Mouse (Mus musculus) hindbrain, embryonic 13.5 days (tissue): ENCODE results near the gene Lce6a. TPM values are rescaled to one million over a fixed set of nuclear protein-coding genes. Genes with fewer than 3 reads are reported as not detected.

Source experiments
- ATAC-seq: fragments of 200-750 bp; cut with Nextera tagmentation; 2 replicates; pipeline ENCODE4 v1.8.0; 2017; ENCODE audit warnings: moderate TSS enrichment; ENCODE audit not compliant: low FRiP score
- H3K27ac ChIP-seq: fragments of 300-500 bp; sonication (generic); 2 replicates; pipeline ENCODE4 v1.5.1; 2015; ENCODE audit warnings: inconsistent platforms, mild to moderate bottlenecking, moderate library complexity
- H3K27me3 ChIP-seq: fragments of 300-500 bp; sonication (generic); 2 replicates; pipeline ENCODE4 v1.6.1; 2015; ENCODE audit warnings: mild to moderate bottlenecking, inconsistent platforms
- H3K36me3 ChIP-seq: fragments of 300-500 bp; sonication (generic); 2 replicates; pipeline ENCODE4 v1.6.1; 2015; ENCODE audit warnings: mild to moderate bottlenecking, inconsistent platforms
- H3K4me1 ChIP-seq: fragments of 300-500 bp; sonication (generic); replicated peaks from 2 replicates; pipeline ENCODE4 v1.6.1; 2015; ENCODE audit warnings: inconsistent platforms
- H3K4me2 ChIP-seq: fragments of 300-500 bp; sonication (generic); 2 replicates; pipeline ENCODE4 v1.6.1; 2015; ENCODE audit warnings: inconsistent platforms, mild to moderate bottlenecking, moderate library complexity
- H3K4me3 ChIP-seq: fragments of 300-500 bp; sonication (generic); 2 replicates; pipeline ENCODE4 v1.5.1; 2015; ENCODE audit warnings: mild to moderate bottlenecking, inconsistent platforms
- H3K9ac ChIP-seq: fragments of 300-500 bp; sonication (generic); 2 replicates; pipeline ENCODE4 v1.6.1; 2015; ENCODE audit warnings: mild to moderate bottlenecking, inconsistent platforms
- H3K9me3 ChIP-seq: fragments of 300-500 bp; sonication (generic); 2 replicates; pipeline ENCODE4 v1.6.1; 2016; ENCODE audit warnings: inconsistent platforms
- WGBS: fragments of 180-500 bp; shearing (Covaris S2); methylation state at CpG from one replicate; pipeline ENCODE4 v1.1.7; 2015; 5-methylcytosine and 5-hydroxymethylcytosine counted together
- polyA plus RNA-seq: library from polyadenylated mRNA; unstranded; fragments of >200 nt; fragmentation: Nextera tagmentation; extraction: Ambion mirVana; gene quantifications from 2 replicates; pipeline ENCODE4 v1.2.1, GENCODE M21; 2015

Gene Lce6a
- polyA plus RNA-seq, 1 experiment from 2014 or later: not detected

- Histone ChIP-seq H3K9ac (no peak within 1 kb of the TSS), H3K36me3 (no peaks in the 10 kb centered on the region), H3K4me1 (no peaks in the 10 kb centered on the region), H3K27me3 (no peaks in the 10 kb centered on the region), H3K4me2 (no peak within 1 kb of the TSS), H3K27ac (no peak within 1 kb of the TSS), H3K9me3 (no peaks in the 10 kb centered on the region), H3K4me3 (no peak within 1 kb of the TSS)
- 97% methylated on average over 1 of the region's 1 CpGs for WGBS
- no peak for ATAC-seq
Measured at GRCm38 (mm10) chr3:92588858-92589257, 32.6 kb downstream of the Lce6a start, which contains the start of gene Smcp. Gene Smcp (minus strand): TSS chr3:92588997.

DNA sequence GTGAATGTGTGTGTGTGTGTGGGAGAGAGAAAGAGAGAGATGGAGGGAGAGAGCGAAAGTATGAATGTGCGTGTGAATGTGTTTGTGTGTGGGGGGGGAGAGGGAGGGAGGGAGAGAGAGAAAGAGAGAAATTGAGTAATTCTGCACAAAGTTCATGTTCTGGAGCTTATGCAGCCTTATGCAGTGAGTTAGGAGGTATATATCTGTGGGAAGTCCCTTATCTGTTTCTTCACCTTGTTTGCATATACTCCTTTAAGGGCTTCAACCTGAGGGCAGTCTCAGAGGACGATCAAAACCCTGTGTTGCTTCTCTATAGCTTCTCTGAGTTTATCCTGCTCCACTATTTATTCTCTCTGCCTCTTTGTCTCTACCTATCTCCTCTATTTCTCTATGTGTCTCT lies 34.3 kb downstream of the Lce6a start:
- no peak overlapping the region for H3K4me2 ChIP-seq
- H3K9me3 ChIP-seq: no peaks in the 10 kb centered on the region
- H3K27me3 ChIP-seq: no peaks in the 10 kb centered on the region
- no peaks in the 10 kb centered on the region for H3K4me1 ChIP-seq
- H3K27ac ChIP-seq: no peak overlapping the region
- H3K4me3 ChIP-seq: no peak overlapping the region
- H3K9ac ChIP-seq: no peak overlapping the region
- WGBS: 93% methylated on average over 3 of the region's 3 CpGs
- no peak for ATAC-seq
- no peaks in the 10 kb centered on the region for H3K36me3 ChIP-seq

GRCm38 (mm10) chr3:92585055-92585454 lies 36.4 kb downstream of the Lce6a start:
- Histone ChIP-seq H3K4me3 (no peak overlapping the region), H3K36me3 (no peaks in the 10 kb centered on the region), H3K9me3 (no peaks in the 10 kb centered on the region), H3K27ac (no peak overlapping the region), H3K4me1 (no peaks in the 10 kb centered on the region), H3K4me2 (no peak overlapping the region), H3K27me3 (no peaks in the 10 kb centered on the region), H3K9ac (no peak overlapping the region)
- ATAC-seq: no peak
- 59% methylated on average over 1 of the region's 1 CpGs for WGBS

DNA sequence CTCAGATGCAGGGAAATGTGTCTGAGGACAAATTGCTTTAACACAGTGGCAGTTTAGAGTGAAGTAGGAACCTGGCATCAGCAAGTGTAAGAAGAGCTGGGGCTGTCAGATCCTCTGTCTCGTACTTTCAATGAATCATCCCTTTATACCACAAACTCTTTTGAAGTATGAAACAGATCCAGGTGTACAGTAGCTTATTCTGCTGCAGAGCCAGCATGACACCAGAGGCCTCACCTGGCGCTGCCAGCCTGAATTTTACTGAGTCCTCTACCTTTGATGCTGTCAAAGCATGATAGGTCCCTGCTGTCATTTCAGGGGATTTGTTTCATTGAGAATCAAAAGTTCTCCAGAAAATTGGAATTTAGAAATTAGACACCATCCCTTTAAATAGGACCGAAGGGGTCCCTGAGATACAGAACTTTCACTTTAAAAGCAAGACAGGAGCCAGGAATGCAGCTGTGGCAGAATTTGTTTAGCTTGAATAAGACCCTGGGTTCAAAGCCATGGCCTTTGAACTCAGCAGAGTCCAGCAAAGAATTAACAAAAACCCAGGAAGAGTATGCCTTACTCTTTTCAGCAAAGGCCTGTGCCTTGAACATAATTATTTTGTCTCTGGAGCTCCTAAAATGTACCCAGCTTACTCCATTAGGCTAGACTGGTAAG lies 38.2 kb downstream of the Lce6a start:
- 75% methylated on average over 3 of the region's 3 CpGs for WGBS
- Histone ChIP-seq H3K9me3 (no peaks in the 10 kb centered on the region), H3K4me2 (no peak overlapping the region), H3K36me3 (no peaks in the 10 kb centered on the region), H3K27me3 (no peaks in the 10 kb centered on the region), H3K27ac (no peak overlapping the region), H3K4me3 (no peak overlapping the region), H3K4me1 (no peaks in the 10 kb centered on the region), H3K9ac (no peak overlapping the region)
- ATAC-seq: no peak

- Histone ChIP-seq H3K4me1 (no peaks in the 10 kb centered on the region), H3K36me3 (no peaks in the 10 kb centered on the region), H3K4me2 (no peak overlapping the region), H3K27ac (no peak overlapping the region), H3K9ac (no peak overlapping the region), H3K27me3 (no peaks in the 10 kb centered on the region), H3K4me3 (no peak overlapping the region), H3K9me3 (no peaks in the 10 kb centered on the region)
- ATAC-seq: no peak
- 80% methylated on average over 1 of the region's 1 CpGs for WGBS
Measured at GRCm38 (mm10) chr3:92579508-92579907, 42.0 kb downstream of the Lce6a start.

GRCm38 (mm10) chr3:92578652-92579413 lies 42.6 kb downstream of the Lce6a start:
- 78% methylated on average over 4 of the region's 4 CpGs for WGBS
- H3K9ac ChIP-seq: no peak overlapping the region

DNA sequence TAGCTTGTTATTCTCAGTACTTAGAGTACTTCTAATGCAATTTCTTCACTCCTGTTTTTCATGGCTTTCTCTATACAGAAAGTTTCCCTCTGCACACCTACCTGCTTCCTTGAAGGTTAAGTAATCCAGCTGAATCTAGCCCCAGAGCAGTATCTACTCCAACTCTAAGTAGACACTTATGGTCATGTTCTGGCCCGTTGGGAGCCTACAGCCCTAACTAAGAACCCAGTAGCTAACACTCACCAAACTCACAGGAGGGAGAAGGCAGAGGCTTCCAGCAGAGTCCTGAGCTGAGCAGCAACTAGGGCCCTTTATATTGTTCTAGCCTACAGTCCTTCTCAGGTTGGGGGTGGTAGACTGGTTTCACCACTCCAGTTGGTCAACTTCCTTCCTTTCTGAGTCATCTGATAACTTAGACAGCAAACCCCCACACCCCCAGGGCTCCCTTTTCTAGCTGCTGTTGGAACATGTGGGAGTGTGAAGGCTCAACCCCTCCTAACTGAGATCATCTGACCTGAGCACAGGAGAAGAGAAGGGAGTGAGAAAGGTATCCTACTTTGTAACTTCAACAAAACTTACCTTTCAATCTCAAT lies 47.9 kb downstream of the Lce6a start, which contains the start of gene Ivl:
TSS of gene Ivl (minus strand) at position 287 of the 593 bp plus-strand sequence.
- Histone ChIP-seq H3K4me3 (no peak within 1 kb of the TSS), H3K27ac (no peak within 1 kb of the TSS), H3K27me3 (no peaks in the 10 kb centered on the region), H3K36me3 (no peaks in the 10 kb centered on the region), H3K9me3 (no peaks in the 10 kb centered on the region), H3K4me2 (no peak within 1 kb of the TSS), H3K9ac (no peak within 1 kb of the TSS), H3K4me1 (no peaks in the 10 kb centered on the region)
- no peak for ATAC-seq
- WGBS: 68% methylated on average over 1 of the region's 1 CpGs

More at GRCm38 (mm10) chr3:92578652-92579413, 42.6 kb downstream of the Lce6a start:
- Histone ChIP-seq H3K9me3 (no peaks in the 10 kb centered on the region), H3K4me2 (no peak overlapping the region), H3K4me1 (no peaks in the 10 kb centered on the region), H3K36me3 (no peaks in the 10 kb centered on the region), H3K4me3 (no peak overlapping the region), H3K27ac (no peak overlapping the region), H3K27me3 (no peaks in the 10 kb centered on the region)
- ATAC-seq: no peak

DNA sequence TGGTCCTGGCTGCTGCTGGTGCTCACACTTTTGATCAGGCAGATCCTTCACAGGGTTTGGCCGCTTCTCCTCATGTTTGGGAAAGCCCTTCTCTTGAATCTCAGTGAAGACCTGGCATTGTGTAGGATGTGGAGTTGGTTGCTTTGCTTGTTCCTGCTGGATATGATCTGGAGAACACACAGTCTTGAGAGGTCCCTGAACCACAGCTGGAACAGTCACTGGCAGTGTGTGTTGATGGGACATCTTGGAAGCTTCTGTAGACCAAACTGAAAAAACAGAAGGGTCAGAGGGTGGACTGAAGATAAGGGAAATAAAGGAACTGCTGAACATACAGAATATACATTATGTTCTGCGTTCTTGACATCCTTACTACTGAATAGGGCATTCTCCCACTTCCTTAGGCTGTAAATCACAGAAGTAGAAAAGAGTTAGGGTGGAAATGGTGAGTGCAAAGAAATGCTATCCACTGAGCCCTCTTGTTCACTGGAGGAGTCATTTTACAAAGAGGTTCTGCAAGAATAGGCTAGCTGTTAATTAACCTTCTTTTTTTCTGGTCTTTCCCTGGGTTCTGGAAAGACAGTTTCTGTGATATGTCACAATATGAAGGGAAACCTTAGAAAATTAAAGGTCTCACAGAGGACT lies 48.8 kb downstream of the Lce6a start:
- no peak overlapping the region for H3K9ac ChIP-seq
- no peak overlapping the region for H3K4me2 ChIP-seq
- no peaks in the 10 kb centered on the region for H3K4me1 ChIP-seq
- H3K27me3 ChIP-seq: no peaks in the 10 kb centered on the region
- 55% methylated on average over 2 of the region's 2 CpGs for WGBS
- no peak overlapping the region for H3K27ac ChIP-seq
- H3K9me3 ChIP-seq: no peaks in the 10 kb centered on the region
- H3K4me3 ChIP-seq: no peak overlapping the region
- ATAC-seq: no peak
- H3K36me3 ChIP-seq: no peaks in the 10 kb centered on the region

Other genes starting within 250 kb of the Lce6a start
- gene Sprr2h, start 236.0 kb downstream of the Lce6a start, polyA plus RNA-seq: not detected in 2 replicates
- not detected in 2 replicates for gene Sprr2i, start 213.7 kb downstream of the Lce6a start, polyA plus RNA-seq
- not detected in 2 replicates for gene Sprr2j-ps, start 203.6 kb downstream of the Lce6a start, polyA plus RNA-seq
- gene Gm9774, start 192.2 kb downstream of the Lce6a start, polyA plus RNA-seq: 9.0 and 11.1 TPM in 2 replicates
- not detected in 2 replicates for gene Sprr2k, start 189.1 kb downstream of the Lce6a start, polyA plus RNA-seq
- gene Sprr1b, start 182.9 kb downstream of the Lce6a start, polyA plus RNA-seq: not detected in 2 replicates
- not detected in 2 replicates for gene Sprr3, start 162.9 kb downstream of the Lce6a start, polyA plus RNA-seq
- gene Sprr1a, start 135.8 kb downstream of the Lce6a start, polyA plus RNA-seq: not detected in 2 replicates
- gene Sprr4, start 121.2 kb downstream of the Lce6a start, polyA plus RNA-seq: not detected in 2 replicates
- gene 2310046K23Rik, start 87.1 kb downstream of the Lce6a start, polyA plus RNA-seq: not detected in 2 replicates
- gene Ivl, start 47.9 kb downstream of the Lce6a start, polyA plus RNA-seq: not detected in 2 replicates
- not detected in 2 replicates for gene Smcp, start 32.7 kb downstream of the Lce6a start, polyA plus RNA-seq
- not detected in 2 replicates for gene 2210017I01Rik, start 14.2 kb downstream of the Lce6a start, polyA plus RNA-seq
- gene Lce1a1, start 26.6 kb upstream of the Lce6a start, polyA plus RNA-seq: not detected in 2 replicates
- not detected in 2 replicates for gene Lce1b, start 35.3 kb upstream of the Lce6a start, polyA plus RNA-seq
- not detected in 2 replicates for gene Lce1a2, start 48.7 kb upstream of the Lce6a start, polyA plus RNA-seq
- gene Lce1c, start 57.6 kb upstream of the Lce6a start, polyA plus RNA-seq: not detected in 2 replicates
- not detected in 2 replicates for gene Lce1d, start 65.5 kb upstream of the Lce6a start, polyA plus RNA-seq
- not detected in 2 replicates for gene Lce1e, start 87.4 kb upstream of the Lce6a start, polyA plus RNA-seq
- not detected in 2 replicates for gene Lce1f, start 98.7 kb upstream of the Lce6a start, polyA plus RNA-seq
- not detected in 2 replicates for gene Gm38119, start 117.4 kb upstream of the Lce6a start, polyA plus RNA-seq
- gene Lce1g, start 130.7 kb upstream of the Lce6a start, polyA plus RNA-seq: not detected in 2 replicates
- not detected in 2 replicates for gene Lce1h, start 143.4 kb upstream of the Lce6a start, polyA plus RNA-seq
- not detected in 2 replicates for gene Lce1i, start 157.2 kb upstream of the Lce6a start, polyA plus RNA-seq
- not detected in 2 replicates for gene Lce1j, start 168.9 kb upstream of the Lce6a start, polyA plus RNA-seq
- gene Lce1k, start 186.2 kb upstream of the Lce6a start, polyA plus RNA-seq: not detected in 2 replicates
- not detected in 2 replicates for gene Kprp, start 205.6 kb upstream of the Lce6a start, polyA plus RNA-seq
- not detected in 2 replicates for gene Lce1l, start 229.6 kb upstream of the Lce6a start, polyA plus RNA-seq
- not detected in 2 replicates for gene 2310050C09Rik, start 248.6 kb upstream of the Lce6a start, polyA plus RNA-seq